Mouse (Mus musculus) inflammation-experienced regulatory T-cells, adult 6 months (primary cell): ENCODE data around the gene Slc25a19. TPM values are rescaled to one million over a fixed set of nuclear protein-coding genes. Genes with fewer than 3 reads are reported as not detected.
A peak's percentile ranks its signal among the peaks of the same experiment; 100 is the strongest.
"Not testable (repeated sequence)": the region's sequence is repeated elsewhere in the genome, so short reads cannot be mapped to it uniquely, and the experiment has no call there.

Experiments
- ATAC-seq: one replicate; pipeline ENCODE4 v1.8.0; 2017
- polyA plus RNA-seq, 3 experiments: library from polyadenylated mRNA; unstranded; fragments of 100-300 nt; shearing (Covaris generic); gene quantifications; one replicate each; pipeline ENCODE4 v1.2.1; 2017

Gene Slc25a19
- polyA plus RNA-seq: 10 to 100 TPM; 69.3 to 87.8 (median 80.1) TPM

GRCm38 (mm10) chr11:115627705-115628464 lies at the start of gene Slc25a19:
Gene Slc25a19 (minus strand): TSS chr11:115628295.
- peak; percentile 91 for ATAC-seq

GRCm38 (mm10) chr11:115677511-115677910 lies 49.4 kb upstream of the Slc25a19 start:
- no peak for ATAC-seq

DNA sequence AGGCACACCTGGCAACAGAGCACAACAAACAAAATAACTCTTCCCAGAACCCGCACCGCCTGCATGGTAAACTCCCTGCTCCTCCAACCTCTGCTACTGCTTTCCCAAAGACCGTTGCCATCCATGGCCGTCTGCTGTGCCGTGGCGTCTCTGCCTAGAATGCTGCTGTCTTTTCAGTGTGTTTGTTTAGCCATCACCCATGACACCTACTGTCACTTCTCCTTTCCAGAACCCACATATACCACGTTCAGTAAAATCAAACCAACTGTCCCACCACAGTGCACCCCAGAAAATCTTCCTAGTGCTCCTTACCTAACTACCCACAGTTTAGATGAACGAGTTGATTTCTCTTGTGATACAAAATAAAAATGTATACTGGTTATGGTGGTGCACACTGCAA lies 48.6 kb upstream of the Slc25a19 start:
- no peak for ATAC-seq

GRCm38 (mm10) chr11:115674235-115674865 lies 46.3 kb upstream of the Slc25a19 start:
- ATAC-seq: no peak

DNA sequence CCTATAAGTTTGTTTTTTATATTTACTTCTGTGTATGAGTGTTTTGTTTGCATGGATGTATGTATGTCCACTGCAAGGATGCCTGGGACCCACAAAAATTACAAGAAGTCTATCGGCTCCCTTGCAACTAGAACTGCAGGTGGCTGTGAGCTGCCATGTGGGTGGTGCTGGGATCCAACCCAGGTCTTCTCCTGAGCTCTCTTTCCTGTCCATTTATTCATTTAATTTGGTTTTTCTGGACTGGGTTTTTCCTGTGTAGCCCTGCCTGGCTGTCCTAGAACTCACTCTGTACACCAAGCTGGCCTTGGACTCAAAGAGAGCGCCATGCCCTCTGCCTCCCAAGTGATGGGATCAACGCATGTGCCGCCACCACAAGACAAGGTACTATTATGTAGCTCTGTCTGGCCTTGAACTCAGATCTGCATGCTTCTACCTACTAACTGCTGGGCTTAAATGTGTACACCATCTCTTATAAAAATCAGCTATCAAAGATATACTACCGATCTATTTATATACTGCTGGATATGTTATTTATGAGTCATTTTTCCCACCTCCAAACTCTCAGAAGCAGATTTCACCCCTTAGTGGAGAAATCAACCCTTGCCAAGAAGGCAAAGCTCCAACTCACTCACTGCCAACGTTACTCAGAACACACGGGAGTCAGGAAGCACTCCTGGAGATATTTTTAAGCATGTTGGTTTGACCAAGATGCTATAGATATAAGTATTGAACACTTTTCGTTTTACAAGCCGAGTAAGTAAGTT lies 45.6 kb upstream of the Slc25a19 start:
- ATAC-seq: no peak

- no peak for ATAC-seq
Measured at GRCm38 (mm10) chr11:115672226-115672987, 44.3 kb upstream of the Slc25a19 start.

GRCm38 (mm10) chr11:115670451-115671050 lies 42.5 kb upstream of the Slc25a19 start:
- ATAC-seq: no peak

- ATAC-seq: peak; percentile 21
Measured at GRCm38 (mm10) chr11:115663676-115664335, 35.7 kb upstream of the Slc25a19 start.

DNA sequence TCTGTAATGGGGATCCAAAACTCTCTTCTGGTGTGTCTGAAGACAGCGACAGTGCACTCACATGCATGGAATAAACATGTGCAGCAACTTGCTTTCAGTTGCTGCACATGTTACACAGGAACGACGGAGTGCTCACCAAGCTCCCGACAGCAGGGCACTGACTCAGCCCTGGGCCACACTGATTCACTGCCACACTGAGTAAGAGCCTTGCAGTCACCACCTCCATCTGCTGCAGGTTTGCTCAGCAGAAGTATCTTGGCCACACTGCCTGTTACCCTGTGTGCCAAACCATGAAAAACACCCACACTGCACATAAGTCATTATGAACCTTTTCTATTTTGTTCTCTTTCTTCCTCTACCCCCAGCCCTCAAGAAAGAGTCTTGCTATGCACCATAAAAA lies 32.3 kb upstream of the Slc25a19 start:
- no peak for ATAC-seq

DNA sequence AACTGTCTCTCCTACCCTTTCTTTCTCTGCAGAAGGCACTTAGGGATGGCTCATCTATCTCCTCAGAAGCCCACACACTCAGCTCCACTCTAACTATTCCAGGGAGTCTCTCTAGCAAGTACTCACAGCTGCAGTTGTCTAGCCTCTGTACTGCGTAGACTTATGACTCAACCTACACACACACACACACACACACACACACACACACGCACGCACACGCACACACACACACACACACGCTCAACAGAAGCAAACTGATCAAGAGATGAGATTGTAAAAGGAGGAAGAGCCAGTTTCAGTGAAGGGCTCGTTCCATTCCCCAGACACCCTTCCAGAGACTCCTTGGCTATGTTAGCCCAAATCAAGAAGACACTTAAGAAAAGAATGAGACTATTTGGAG lies 30.4 kb upstream of the Slc25a19 start:
- ATAC-seq: no peak

GRCm38 (mm10) chr11:115654128-115654527 lies 26.0 kb upstream of the Slc25a19 start:
- ATAC-seq: no peak

DNA sequence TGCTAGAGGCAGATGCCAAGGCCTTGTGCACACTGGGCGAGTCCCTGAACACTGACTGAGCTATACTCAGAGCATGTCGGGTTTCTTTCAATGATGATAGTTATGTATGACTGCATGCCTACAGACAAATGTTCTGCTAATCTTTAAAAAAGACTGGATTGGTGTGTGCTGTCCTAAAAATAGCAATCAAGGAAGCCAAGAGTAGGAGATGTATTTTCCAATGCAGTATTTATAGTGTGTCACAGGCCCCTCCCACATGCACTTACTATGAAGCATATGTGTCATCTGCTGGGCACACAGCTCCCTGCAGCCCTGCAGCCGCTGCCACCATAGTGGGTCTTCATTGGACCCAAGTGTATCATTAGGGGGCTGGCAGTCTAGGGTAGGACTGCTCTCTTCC lies 25.1 kb upstream of the Slc25a19 start:
- no peak for ATAC-seq

- no peak for ATAC-seq
Measured at GRCm38 (mm10) chr11:115651680-115652079, 23.6 kb upstream of the Slc25a19 start.

DNA sequence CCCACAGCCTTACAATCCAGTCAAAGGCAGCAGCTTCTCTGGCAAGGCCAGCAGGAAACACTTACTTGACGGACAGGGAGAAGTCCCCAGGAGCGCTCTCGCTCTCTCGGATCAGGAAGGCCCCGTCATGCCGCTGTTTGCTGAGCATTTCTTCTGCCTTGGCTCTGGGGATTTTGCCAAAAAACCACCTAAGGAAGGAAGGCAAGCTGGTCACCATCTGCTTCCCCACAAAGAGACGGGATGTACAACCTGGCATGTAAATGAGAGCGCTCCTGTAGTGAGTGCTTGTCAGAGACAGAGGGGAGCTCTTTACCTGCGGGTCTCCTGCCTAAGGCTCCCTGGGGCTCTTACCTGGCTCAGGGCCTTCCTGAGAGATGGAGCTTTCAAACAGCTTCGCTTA lies 21.6 kb upstream of the Slc25a19 start:
- ATAC-seq: no peak

DNA sequence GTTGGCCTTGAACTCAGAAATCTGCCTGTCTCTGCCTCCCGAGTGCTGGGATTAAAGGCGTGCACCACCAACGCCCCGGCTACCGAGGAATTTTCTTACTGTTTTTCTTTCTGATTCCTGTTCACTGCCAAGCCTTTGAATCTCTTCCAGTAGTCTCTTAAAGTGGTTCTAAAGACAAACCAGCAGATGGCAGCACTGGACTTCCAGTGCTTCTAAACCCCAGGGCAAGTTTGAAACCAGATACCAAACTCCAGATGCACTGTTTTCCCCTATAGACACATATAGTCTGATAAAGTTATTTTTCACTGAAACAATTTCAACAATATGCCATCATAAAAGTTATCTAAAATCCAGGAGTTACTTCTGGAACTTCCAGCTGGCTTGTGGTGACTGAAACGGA lies 19.4 kb upstream of the Slc25a19 start:
- no peak for ATAC-seq

- ATAC-seq: peak; percentile 56
Measured at GRCm38 (mm10) chr11:115646439-115646838, 18.3 kb upstream of the Slc25a19 start.

- ATAC-seq: not testable (repeated sequence)
Measured at GRCm38 (mm10) chr11:115645498-115645897, 17.4 kb upstream of the Slc25a19 start.

DNA sequence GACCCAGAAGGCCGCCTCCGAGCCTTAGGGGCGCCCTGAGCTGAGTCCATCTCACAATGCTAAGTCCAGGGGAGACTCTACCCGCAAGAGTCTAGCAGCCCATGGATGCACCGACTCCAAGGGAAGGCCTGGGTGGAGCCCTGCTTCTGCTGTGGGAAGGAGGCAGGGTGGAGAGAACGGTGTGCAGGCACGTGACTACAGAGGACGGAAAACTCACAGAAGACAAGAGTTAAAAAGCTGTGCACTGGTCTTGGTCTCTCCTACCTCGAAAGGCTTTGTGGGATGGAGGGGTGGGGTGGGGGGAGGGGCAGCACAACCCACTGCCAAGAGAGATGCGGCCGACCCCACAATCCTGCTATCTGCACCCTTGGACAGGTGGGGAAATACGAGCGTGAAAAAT lies 16.2 kb upstream of the Slc25a19 start:
- ATAC-seq: no peak

- ATAC-seq: no peak
Measured at GRCm38 (mm10) chr11:115643265-115643664, 15.2 kb upstream of the Slc25a19 start.

GRCm38 (mm10) chr11:115642705-115643104 lies 14.6 kb upstream of the Slc25a19 start:
- no peak for ATAC-seq

DNA sequence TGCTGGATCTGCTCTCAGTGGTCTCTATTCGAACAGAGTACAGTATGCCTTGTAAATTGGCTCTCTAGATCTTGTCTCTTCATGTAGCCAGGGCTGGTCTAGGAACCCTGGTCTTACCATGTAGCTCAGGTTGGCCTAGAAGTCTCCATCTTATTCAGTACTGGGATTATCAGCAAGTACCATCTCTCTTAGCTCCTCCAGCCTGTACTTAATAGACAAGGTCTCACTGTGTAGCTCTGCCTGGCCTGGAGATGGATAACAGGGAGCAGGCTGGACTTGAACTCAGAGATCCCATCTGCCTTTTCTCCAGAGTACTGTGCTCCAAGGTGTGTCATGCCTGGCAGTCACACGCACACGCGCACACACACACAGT lies 13.6 kb upstream of the Slc25a19 start:
- no peak for ATAC-seq
